Comparison of ENCODE assay signal across 11 mouse cellular contexts in the genomic region with DNA sequence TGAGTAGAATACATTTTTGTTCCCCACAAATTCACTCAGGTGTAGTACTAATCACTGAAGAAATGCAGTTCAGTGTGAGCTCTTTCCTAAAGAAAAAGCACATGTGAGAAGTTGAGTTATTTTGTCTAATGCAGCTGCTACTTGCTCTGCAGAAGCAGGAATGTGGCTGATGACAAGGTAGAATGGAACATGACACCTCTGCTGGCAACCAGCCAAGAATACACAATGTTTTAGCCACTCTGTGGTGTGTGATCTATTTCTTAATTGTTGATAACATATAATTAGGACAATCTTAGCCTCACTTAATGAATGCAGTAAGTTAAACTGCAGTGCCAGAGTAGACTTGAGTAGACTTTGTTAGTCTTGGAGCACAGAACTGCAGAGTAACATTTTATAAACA. TPM values are rescaled to one million over a fixed set of nuclear protein-coding genes. Genes with fewer than 3 reads are reported as not detected.
DNase-seq lines count a peak whose midpoint lies in the region; ATAC-seq lines count a peak whose summit lies in the region.
"Had no signal": no experiment of that assay in that cellular context is flagged by ENCODE, and none has a peak within 500 bp of the region (broad histone marks: within the 10 kb centered on the region; RNA-seq: fewer than 3 reads in every experiment).

No protein-coding gene starts in this region.

- DNase-seq in heart, postnatal 25 days (ENCODE audit: low spot score), result no peak
- DNase-seq in 416B (ENCODE audit: low read depth), result peak; percentile 48
- peak; percentile 56 for DNase-seq in embryo, embryonic 10.5 days (ENCODE audit: low spot score)
- peak; percentile 56 for DNase-seq in hindlimb bud, embryonic 11.5 days (ENCODE audit: extremely low spot score, low read depth, low spot score)
- no peak for DNase-seq in yolk sac, embryonic 10.5 days (ENCODE audit: low spot score)
- no peak for DNase-seq in cerebellum, adult 11 months
- no peak for DNase-seq in frontal cortex, postnatal 14 days (ENCODE audit: low spot score in 2 of 2)
- DNase-seq: left cerebral cortex, postnatal 4 days; lung, postnatal 14 days had no signal

- H3K27me3 ChIP-seq in heart, embryonic 13.5 days (replicated peaks), result no peaks in the 10 kb centered on the region

- peak overlapping the region; percentile 39; the same call in 1 of the 2 replicates for H3K27ac ChIP-seq in heart, embryonic 13.5 days (replicated peaks)

- peaks cover 13% of the 10 kb centered on the region for H3K4me1 ChIP-seq in heart, embryonic 13.5 days

- no peak overlapping the region for H3K4me3 ChIP-seq in heart, embryonic 13.5 days

- ATAC-seq in heart, embryonic 13.5 days (ENCODE audit: extremely low read depth, insufficient number of reproducible peaks, low FRiP score, low TSS enrichment), result no peak
- ATAC-seq: inflammation-experienced regulatory T-cells, adult 6 months had no signal

- H3K4me2 ChIP-seq in heart, embryonic 13.5 days, result no peak overlapping the region

- H3K9me3 ChIP-seq in heart, embryonic 13.5 days, result no peaks in the 10 kb centered on the region

- intact Hi-C loops in heart, postnatal 25 days (cut with DNase I), result no loop called here

- H3K9ac ChIP-seq in heart, embryonic 13.5 days, result no peak overlapping the region

- H3K36me3 ChIP-seq in heart, embryonic 13.5 days, result no peaks in the 10 kb centered on the region

RNA-seq across cellular contexts. Expression of a gene that starts 53.0 kb away (rescaled TPM):
- polyA plus RNA-seq in heart, embryonic 13.5 days (2015; fragmentation: Nextera tagmentation; extraction: Ambion mirVana), result 86.9 and 87.4 TPM in 2 replicates
- total RNA-seq in heart, postnatal 25 days (2021), result 10 to 100 TPM; 72.7 to 76.0 TPM

Comparison
In these comparisons a context has a peak if more than half of its experiments do, and no peak if none do; other contexts are left out.
1. DNase-seq: peak in 416B (single experiment), embryo, embryonic 10.5 days (single experiment) and hindlimb bud, embryonic 11.5 days (single experiment); none in heart, postnatal 25 days (single experiment), yolk sac, embryonic 10.5 days (single experiment), cerebellum, adult 11 months (single experiment) and frontal cortex, postnatal 14 days (0 of 2).